30 mouse cellular contexts compared by ENCODE assay signal in the genomic region with DNA sequence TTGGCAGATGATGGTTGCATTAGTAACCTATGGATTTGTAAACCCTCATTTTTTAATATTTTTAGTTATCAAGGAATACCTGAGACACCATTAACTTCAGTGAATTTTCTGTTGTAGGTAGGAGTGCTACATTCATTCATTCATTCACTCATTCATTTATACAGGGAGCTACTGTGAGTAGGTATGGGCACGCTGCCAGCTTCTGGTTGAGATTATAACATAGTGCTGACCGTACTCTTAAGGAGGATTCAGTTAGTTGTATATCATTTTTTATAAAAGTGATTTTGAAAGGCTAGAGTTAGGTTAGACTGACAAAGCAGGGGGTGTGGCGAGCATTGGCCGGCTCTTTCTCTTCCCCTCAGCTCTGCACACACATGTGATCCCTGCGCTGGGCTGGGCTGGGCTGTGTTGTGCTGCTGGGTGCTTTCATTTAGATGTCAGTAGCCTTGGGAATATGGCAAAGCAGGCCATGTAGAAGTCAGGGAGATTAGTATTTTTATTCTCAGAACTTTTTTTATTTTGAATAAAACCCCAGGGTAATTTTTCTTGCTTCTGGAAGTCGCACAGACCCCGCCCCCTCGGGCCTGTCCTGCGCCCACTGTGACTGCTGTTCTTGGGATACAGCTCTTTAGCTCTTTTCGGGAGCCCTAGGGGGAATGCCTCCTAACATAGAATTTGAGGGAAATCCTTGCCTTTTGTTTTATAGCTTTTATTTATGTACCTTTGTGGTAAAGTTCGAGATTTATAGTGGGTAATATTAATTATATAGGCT. TPM values are rescaled to one million over a fixed set of nuclear protein-coding genes. Genes with fewer than 3 reads are reported as not detected.
A peak's percentile ranks its signal among the peaks of the same experiment; 100 is the strongest.
DNase-seq lines count a peak whose midpoint lies in the region; ATAC-seq lines count a peak whose summit lies in the region.
"Had no signal": no experiment of that assay in that cellular context is flagged by ENCODE, and none has a peak within 500 bp of the region (broad histone marks: within the 10 kb centered on the region; RNA-seq: fewer than 3 reads in every experiment).

No protein-coding gene starts in this region.

- DNase-seq in heart, adult 11 months: peak; percentile 70
- no peak for DNase-seq in heart, postnatal 14 days
- peak; percentile 20 for DNase-seq in 3T3-L1 (ENCODE audit: low read depth, low spot score)
- DNase-seq in hindbrain, embryonic 10.5 days (ENCODE audit: low spot score): no peak
- DNase-seq in T-cell, adult 2 months (ENCODE audit: low spot score): no peak
- DNase-seq: adrenal gland, postnatal 10 days; cerebellum, adult 11-12 months; cerebellum, adult 9-11 months; gastrocnemius, postnatal 10 days; kidney, adult 9 months; kidney, postnatal 10 days; layer of hippocampus, adult 9-11 months; liver, embryonic 13.5 days; lung, adult 18-20 months; lung, postnatal 10 days; thymus, adult 18-20 months; thymus, postnatal 25 days had no signal

- no peak overlapping the region for H3K9ac ChIP-seq in embryonic facial prominence, embryonic 13.5 days
- H3K9ac ChIP-seq in stomach, embryonic 14.5 days (replicated peaks; ENCODE audit: low read depth, low read length): no peak overlapping the region
- H3K9ac ChIP-seq: hindbrain, embryonic 12.5 days; limb, embryonic 12.5 days; liver, embryonic 13.5 days; neural tube, embryonic 12.5 days had no signal

- 81% methylated on average over 11 of the region's 11 CpGs for WGBS in embryonic facial prominence, embryonic 13.5 days
- whole genome bisulfite sequencing in stomach, embryonic 14.5 days: 82% methylated on average over 11 of the region's 11 CpGs
- WGBS in hindbrain, embryonic 10.5 days: 94% methylated on average over 11 of the region's 11 CpGs

- no peak overlapping the region for H3K4me2 ChIP-seq in embryonic facial prominence, embryonic 13.5 days
- H3K4me2 ChIP-seq in stomach, embryonic 14.5 days (replicated peaks; ENCODE audit: low read depth, low read length): no peak overlapping the region
- H3K4me2 ChIP-seq: hindbrain, embryonic 12.5 days; limb, embryonic 12.5 days; liver, embryonic 13.5 days; neural tube, embryonic 12.5 days had no signal

- H3K36me3 ChIP-seq in embryonic facial prominence, embryonic 13.5 days: peaks cover 5% of the 10 kb centered on the region; the same call in 1 of the 2 replicates
- H3K36me3 ChIP-seq in stomach, embryonic 14.5 days (ENCODE audit: control insufficient read depth, insufficient read depth, low read length): no peaks in the 10 kb centered on the region
- H3K36me3 ChIP-seq in hindbrain, embryonic 10.5 days: peaks cover 22% of the 10 kb centered on the region
- H3K36me3 ChIP-seq: neural tube, embryonic 12.5 days had no signal

- intact Hi-C loops in heart, postnatal 14 days (cut with DNase I): no loop called here

- no peak overlapping the region for H3K4me3 ChIP-seq in embryonic facial prominence, embryonic 13.5 days
- no peak overlapping the region for H3K4me3 ChIP-seq in stomach, embryonic 14.5 days (ENCODE audit: low read depth, low read length)
- no peak overlapping the region for H3K4me3 ChIP-seq in hindbrain, embryonic 10.5 days
- H3K4me3 ChIP-seq: erythroblast, embryonic 14.5 days; hindbrain, embryonic 12.5 days; limb, embryonic 12.5 days; liver, embryonic 13.5 days; midbrain, embryonic 10.5 days; myocyte; neural tube, embryonic 12.5 days had no signal

- H3K27ac ChIP-seq in embryonic facial prominence, embryonic 13.5 days: no peak overlapping the region
- H3K27ac ChIP-seq in stomach, embryonic 14.5 days (ENCODE audit: low read length): no peak overlapping the region
- no peak overlapping the region for H3K27ac ChIP-seq in hindbrain, embryonic 10.5 days
- H3K27ac ChIP-seq: hindbrain, embryonic 12.5 days; limb, embryonic 12.5 days; liver, embryonic 13.5 days; macrophage; midbrain, embryonic 10.5 days; neural tube, embryonic 12.5 days had no signal

- H3K4me1 ChIP-seq in embryonic facial prominence, embryonic 13.5 days: 0 out of 2 replicates have a peak, but pooled peaks cover 3% of the 10 kb centered on the region
- 0 out of 2 replicates have a peak, but pooled peaks cover 5% of the 10 kb centered on the region for H3K4me1 ChIP-seq in stomach, embryonic 14.5 days (ENCODE audit: control insufficient read depth, insufficient read depth, low read length)
- 0 out of 2 replicates have a peak, but pooled peaks cover 2% of the 10 kb centered on the region for H3K4me1 ChIP-seq in hindbrain, embryonic 10.5 days (replicated peaks)
- H3K4me1 ChIP-seq: hindbrain, embryonic 12.5 days; midbrain, embryonic 10.5 days; neural tube, embryonic 12.5 days had no signal

- 0 out of 2 replicates have a peak, but pooled peaks cover 4% of the 10 kb centered on the region for H3K9me3 ChIP-seq in embryonic facial prominence, embryonic 13.5 days
- no peaks in the 10 kb centered on the region for H3K9me3 ChIP-seq in stomach, embryonic 14.5 days (ENCODE audit: control insufficient read depth, low read depth, low read length)
- peaks cover 9% of the 10 kb centered on the region; the same call in 1 of the 2 replicates for H3K9me3 ChIP-seq in hindbrain, embryonic 10.5 days
- H3K9me3 ChIP-seq: liver, embryonic 13.5 days; neural tube, embryonic 12.5 days had no signal

- 0 out of 2 replicates have a peak, but pooled peaks have one; percentile 32 for ATAC-seq in embryonic facial prominence, embryonic 13.5 days (ENCODE audit: insufficient number of reproducible peaks, insufficient read depth, low FRiP score, low TSS enrichment, low read depth)
- ATAC-seq in stomach, embryonic 14.5 days (ENCODE audit: insufficient number of reproducible peaks, insufficient read depth, low FRiP score, low read depth): peak; percentile 46; the same call in 1 of the 2 replicates
- no peak for ATAC-seq in cerebellum, adult (ENCODE audit: insufficient number of reproducible peaks, low FRiP score, low TSS enrichment)
- ATAC-seq: CD4-positive, CD25-positive, alpha-beta regulatory T cell, adult 4 months; hindbrain, postnatal 0 days; intestine, postnatal 0 days had no signal

- no peaks in the 10 kb centered on the region for H3K27me3 ChIP-seq in embryonic facial prominence, embryonic 13.5 days
- no peaks in the 10 kb centered on the region for H3K27me3 ChIP-seq in stomach, embryonic 14.5 days (ENCODE audit: control insufficient read depth, insufficient read depth, low read length)
- no peaks in the 10 kb centered on the region for H3K27me3 ChIP-seq in hindbrain, embryonic 10.5 days (ENCODE audit: insufficient read depth, poor library complexity, severe bottlenecking)
- H3K27me3 ChIP-seq: hindbrain, embryonic 12.5 days; limb, embryonic 12.5 days; liver, embryonic 13.5 days; neural tube, embryonic 12.5 days had no signal

RNA-seq across cellular contexts. Expression of a gene that starts 14.4 kb away (rescaled TPM):
- total RNA-seq in heart, postnatal 14 days (2021): 10 to 100 TPM; 15.7 to 16.5 TPM
- polyA plus RNA-seq in embryonic facial prominence, embryonic 13.5 days (2015; fragmentation: Nextera tagmentation; extraction: Ambion mirVana): 45.1 and 45.9 TPM in 2 replicates
- polyA plus RNA-seq in stomach, embryonic 14.5 days (2014; fragmentation: Nextera tagmentation; extraction: Ambion mirVana): 50.0 and 50.8 TPM in 2 replicates
- polyA plus RNA-seq in hindbrain, embryonic 10.5 days (2016; fragmentation: Nextera tagmentation; extraction: Ambion mirVana): 38.1 and 38.3 TPM in 2 replicates

Comparison
In these comparisons a context has a peak if more than half of its experiments do, and no peak if none do; other contexts are left out.
1. DNase-seq: peak in heart, adult 11 months (single experiment) and 3T3-L1 (single experiment); none in heart, postnatal 14 days (0 of 2), hindbrain, embryonic 10.5 days (single experiment) and T-cell, adult 2 months (single experiment).